Mouse (Mus musculus): ENCODE measurements around the gene Fpgs. TPM values are rescaled to one million over a fixed set of nuclear protein-coding genes. Genes with fewer than 3 reads are reported as not detected.

Fpgs gene
- 27.4 and 29.5 TPM in 2 replicates for polyA plus RNA-seq (2016; fragmentation: Nextera tagmentation; extraction: Ambion mirVana)

DNA sequence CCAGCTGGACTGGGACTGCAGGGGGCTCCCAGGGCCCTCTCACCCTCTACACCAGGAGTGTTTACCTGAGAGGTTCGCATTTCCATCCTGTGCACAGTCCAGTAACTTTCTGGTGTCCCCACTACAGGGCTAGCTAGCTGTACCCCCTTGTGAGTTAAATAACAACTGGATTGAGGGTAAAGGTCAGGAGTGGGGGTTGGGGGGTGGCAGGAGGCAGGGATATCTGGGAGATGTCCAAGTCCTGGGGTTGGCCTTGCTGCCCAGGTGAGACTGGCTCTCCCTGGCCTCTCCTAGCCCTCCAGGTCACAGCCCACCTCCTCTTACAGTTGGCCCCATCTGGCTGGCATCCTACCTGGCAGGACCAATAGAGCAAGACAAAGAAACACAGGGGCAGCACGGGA, at the start of gene Fpgs:
Gene Fpgs (minus strand): TSS at position 125 of the 401 bp plus-strand sequence.
- no peak for DNase-seq (ENCODE audit: extremely low spot score, low spot score)
- no peak within 1 kb of the TSS for H3K27ac ChIP-seq
- no peaks in the 10 kb centered on the region for H3K9me3 ChIP-seq
- H3K36me3 ChIP-seq (replicated peaks): peaks cover 72% of the 10 kb centered on the region
- H3K4me1 ChIP-seq: 0 out of 2 replicates have a peak, but pooled peaks cover 2% of the 10 kb centered on the region
- H3K27me3 ChIP-seq (ENCODE audit: poor library complexity, severe bottlenecking): no peaks in the 10 kb centered on the region
- H3K4me3 ChIP-seq: no peak within 1 kb of the TSS
- WGBS: 92% methylated on average over 2 of the region's 2 CpGs

DNA sequence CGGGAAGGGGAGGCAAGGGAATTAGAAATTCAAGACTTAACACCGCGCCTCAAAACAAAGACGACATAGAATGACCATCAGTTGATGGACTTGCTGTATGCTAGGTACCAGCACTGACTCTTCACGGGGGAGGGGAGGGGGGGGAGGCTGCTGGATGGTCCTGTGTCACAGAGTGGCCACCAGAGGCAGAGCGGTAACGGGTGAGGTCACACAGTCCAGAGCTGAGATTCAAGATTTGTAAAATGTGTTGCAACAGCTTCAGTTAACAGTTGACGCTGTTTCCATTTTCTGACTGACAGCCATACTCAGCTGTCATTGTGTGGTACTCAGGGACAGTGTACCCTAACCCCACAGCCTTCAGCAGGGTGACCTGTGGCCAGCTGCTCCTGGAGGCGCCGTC, 48.2 kb upstream of the Fpgs start:
- WGBS: 66% methylated on average over 10 of the region's 10 CpGs
- DNase-seq (ENCODE audit: extremely low spot score, low spot score): no peak
- Histone ChIP-seq H3K9me3 (no peaks in the 10 kb centered on the region), H3K36me3 (replicated peaks) (peaks cover 63% of the 10 kb centered on the region), H3K27ac (no peak overlapping the region), H3K4me3 (0 out of 2 replicates have a peak overlapping the region, but pooled peaks have one; percentile 46), H3K4me1 (peaks cover 29% of the 10 kb centered on the region), H3K27me3 (ENCODE audit: poor library complexity, severe bottlenecking) (peaks cover 18% of the 10 kb centered on the region)

DNA sequence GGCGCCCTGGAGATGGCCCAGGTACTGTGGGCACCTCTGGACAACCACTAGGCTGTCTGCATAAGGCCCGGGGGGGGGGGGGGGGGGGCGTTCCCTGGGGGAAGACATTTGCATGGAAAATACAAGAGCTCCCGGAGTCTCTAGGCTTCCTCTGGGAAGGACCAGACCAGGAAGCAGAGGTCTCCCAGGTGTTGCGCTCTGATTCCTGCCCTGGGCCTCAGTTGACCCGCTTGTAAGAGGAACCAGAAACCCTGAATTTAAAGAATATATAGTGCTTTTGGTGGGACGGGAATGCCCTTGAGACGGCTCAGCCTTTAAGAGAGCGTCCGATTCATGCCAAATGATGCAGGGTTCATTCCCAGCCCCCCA, 47.7 kb upstream of the Fpgs start:
- H3K27me3 ChIP-seq (ENCODE audit: poor library complexity, severe bottlenecking): peaks cover 18% of the 10 kb centered on the region
- no peak for DNase-seq (ENCODE audit: extremely low spot score, low spot score)
- WGBS: 23% methylated on average over 9 of the region's 10 CpGs
- H3K4me3 ChIP-seq: peak overlapping the region; percentile 46
- H3K4me1 ChIP-seq: peaks cover 26% of the 10 kb centered on the region
- H3K27ac ChIP-seq: peak overlapping the region; percentile 70
- H3K9me3 ChIP-seq: no peaks in the 10 kb centered on the region
- H3K36me3 ChIP-seq (replicated peaks): peaks cover 68% of the 10 kb centered on the region

DNA sequence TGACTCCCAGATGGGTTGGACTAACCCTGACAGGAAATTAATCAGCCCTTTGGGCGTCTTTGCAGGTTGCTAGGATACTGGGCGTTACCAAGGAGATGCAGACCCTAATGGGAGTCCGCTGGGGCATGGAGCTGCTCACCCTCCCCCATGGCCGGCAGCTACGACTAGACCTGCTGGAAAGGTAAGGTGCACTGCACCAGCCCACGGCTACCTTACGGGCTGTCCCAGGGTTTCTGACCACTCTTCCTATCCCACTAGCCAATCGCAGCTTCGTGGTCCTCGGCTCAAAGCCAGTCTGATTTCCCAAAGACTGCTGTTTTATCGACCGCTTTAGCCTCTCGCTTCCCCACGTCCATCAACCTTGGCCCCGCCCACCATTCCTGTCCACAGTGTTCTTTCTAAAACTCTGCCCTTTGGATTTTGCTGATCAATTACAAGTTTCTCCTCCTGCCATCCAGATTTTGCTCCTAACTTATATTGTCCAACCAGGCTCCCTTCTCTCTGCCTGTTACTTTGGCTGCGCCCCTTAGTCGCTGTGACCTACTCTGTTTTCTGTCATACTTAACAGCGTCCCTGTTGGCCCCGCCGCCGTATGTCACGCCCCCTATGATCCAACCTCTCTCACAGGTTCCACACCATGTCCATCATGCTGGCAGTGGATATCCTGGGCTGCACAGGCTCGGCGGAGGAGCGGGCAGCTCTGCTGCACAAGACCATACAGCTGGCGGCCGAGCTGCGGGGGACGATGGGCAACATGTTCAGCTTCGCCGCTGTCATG, 47.1 kb upstream of the Fpgs start:
- Histone ChIP-seq H3K4me3 (peak overlapping the region; percentile 46), H3K27me3 (ENCODE audit: poor library complexity, severe bottlenecking) (peaks cover 18% of the 10 kb centered on the region), H3K4me1 (peaks cover 25% of the 10 kb centered on the region), H3K27ac (peak overlapping the region; percentile 70), H3K9me3 (no peaks in the 10 kb centered on the region), H3K36me3 (replicated peaks) (peaks cover 74% of the 10 kb centered on the region)
- DNase-seq (ENCODE audit: extremely low spot score, low spot score): peak; percentile 86
- 4% methylated on average over 31 of the region's 31 CpGs for WGBS

DNA sequence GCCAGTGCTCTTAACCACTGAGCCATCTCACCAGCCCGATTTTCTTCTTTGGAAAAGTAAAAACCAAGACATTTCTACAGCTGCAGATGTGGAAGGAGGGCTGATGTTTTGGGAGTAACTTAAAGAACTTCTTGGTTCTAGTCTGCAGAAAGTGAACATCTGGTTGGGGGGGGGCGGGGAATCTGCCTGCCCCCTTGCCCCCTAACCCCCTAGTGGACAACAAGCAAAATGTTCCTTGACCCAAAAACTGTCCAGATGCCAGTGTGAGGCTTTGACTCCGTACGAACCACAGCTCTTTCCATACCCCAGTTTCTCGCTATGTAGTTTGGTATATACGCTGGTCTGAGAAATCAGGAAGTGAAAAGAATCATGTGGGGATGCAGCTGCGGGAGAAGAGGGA, 46.3 kb upstream of the Fpgs start:
- H3K36me3 ChIP-seq (replicated peaks): peaks cover 82% of the 10 kb centered on the region
- no peaks in the 10 kb centered on the region for H3K9me3 ChIP-seq
- WGBS: 79% methylated on average over 7 of the region's 7 CpGs
- no peak overlapping the region for H3K27ac ChIP-seq
- peak overlapping the region; percentile 46 for H3K4me3 ChIP-seq
- peaks cover 18% of the 10 kb centered on the region for H3K27me3 ChIP-seq (ENCODE audit: poor library complexity, severe bottlenecking)
- H3K4me1 ChIP-seq: peaks cover 25% of the 10 kb centered on the region
- DNase-seq (ENCODE audit: extremely low spot score, low spot score): no peak

DNA sequence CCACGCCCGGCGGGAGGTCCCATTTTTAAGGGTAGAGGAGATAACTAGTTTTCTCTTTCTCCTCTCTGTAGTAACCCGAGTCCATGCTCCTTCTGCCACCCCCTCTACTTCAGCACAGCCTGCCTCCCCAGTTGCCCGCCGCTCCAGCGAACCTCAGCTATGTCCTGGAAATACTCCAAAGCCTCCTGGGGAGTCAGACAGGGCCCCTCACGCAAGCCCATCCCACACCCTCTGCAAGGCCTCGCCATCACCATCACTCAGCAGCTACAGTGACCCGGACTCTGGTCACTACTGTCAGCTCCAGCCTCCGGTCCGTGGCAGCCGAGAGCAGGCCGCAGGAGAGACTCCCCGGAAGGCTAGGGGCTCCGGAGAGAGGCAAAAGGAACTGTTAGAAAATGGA, 45.1 kb upstream of the Fpgs start:
- H3K9me3 ChIP-seq: no peaks in the 10 kb centered on the region
- peaks cover 18% of the 10 kb centered on the region for H3K27me3 ChIP-seq (ENCODE audit: poor library complexity, severe bottlenecking)
- H3K4me3 ChIP-seq: no peak overlapping the region
- 93% methylated on average over 15 of the region's 16 CpGs for WGBS
- peaks cover 26% of the 10 kb centered on the region for H3K4me1 ChIP-seq
- peaks cover 82% of the 10 kb centered on the region for H3K36me3 ChIP-seq (replicated peaks)
- H3K27ac ChIP-seq: no peak overlapping the region
- DNase-seq (ENCODE audit: extremely low spot score, low spot score): no peak

DNA sequence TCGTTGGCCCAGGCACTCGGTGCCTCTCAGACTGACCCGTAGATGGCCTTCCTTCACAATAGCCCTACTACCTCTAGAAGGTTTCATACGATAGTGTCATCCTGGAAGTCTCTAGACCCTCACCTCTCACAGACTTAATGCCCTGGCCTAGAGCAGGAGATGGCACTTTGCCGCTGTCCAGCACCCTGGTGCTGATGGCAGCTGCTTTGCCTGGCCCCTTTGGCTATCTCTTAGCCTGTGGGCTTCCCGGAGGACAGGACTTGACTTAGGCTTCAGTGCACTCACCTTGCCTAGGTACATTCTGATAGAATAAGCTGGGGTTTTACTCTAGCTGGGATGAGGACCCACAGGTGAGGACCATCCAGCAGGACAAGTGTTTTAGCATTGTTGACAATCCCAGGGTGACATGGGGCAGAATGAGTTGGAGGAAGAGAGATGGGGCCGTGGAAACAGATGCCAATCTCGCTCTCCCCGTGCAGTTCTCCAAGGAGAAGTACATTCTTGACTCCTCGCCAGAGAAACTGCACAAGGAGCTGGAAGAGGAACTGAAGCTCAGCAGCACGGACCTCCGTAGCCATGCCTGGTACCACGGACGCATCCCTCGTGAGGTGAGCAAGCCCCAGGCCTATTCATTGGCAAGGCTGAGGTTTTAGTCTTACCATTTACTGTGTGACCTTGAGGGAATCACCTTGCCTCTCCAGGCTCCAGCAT, 40.5 kb upstream of the Fpgs start:
- no peak overlapping the region for H3K4me3 ChIP-seq
- H3K36me3 ChIP-seq (replicated peaks): peaks cover 55% of the 10 kb centered on the region
- no peaks in the 10 kb centered on the region for H3K9me3 ChIP-seq
- WGBS: 81% methylated on average over 15 of the region's 15 CpGs
- H3K27ac ChIP-seq: no peak overlapping the region
- peaks cover 35% of the 10 kb centered on the region for H3K4me1 ChIP-seq
- no peak for DNase-seq (ENCODE audit: extremely low spot score, low spot score)
- H3K27me3 ChIP-seq (ENCODE audit: poor library complexity, severe bottlenecking): peaks cover 44% of the 10 kb centered on the region

DNA sequence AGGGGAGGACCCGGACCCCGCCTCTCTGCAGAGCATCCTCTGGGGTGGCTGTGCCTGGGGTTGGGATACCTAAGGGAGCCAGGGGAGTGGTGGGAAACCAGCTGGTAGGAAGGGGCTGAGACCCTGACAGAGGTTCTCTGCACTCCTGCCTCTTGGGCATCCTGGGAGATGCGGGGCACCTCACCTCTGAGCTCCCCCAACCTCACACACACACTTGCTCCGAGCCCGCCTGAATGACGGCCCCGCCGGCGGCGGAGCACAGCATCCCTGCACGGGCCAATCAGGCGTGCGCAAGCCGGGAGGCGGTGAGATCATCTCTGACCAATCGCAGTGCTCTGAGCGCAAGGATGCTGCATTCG, 38.2 kb upstream of the Fpgs start:
- H3K36me3 ChIP-seq (replicated peaks): peaks cover 38% of the 10 kb centered on the region
- H3K27me3 ChIP-seq (ENCODE audit: poor library complexity, severe bottlenecking): peaks cover 51% of the 10 kb centered on the region
- 5% methylated on average over 18 of the region's 18 CpGs for WGBS
- DNase-seq (ENCODE audit: extremely low spot score, low spot score): peak; percentile 86
- H3K27ac ChIP-seq: peak overlapping the region; percentile 85
- peaks cover 41% of the 10 kb centered on the region for H3K4me1 ChIP-seq
- peak overlapping the region; percentile 70 for H3K4me3 ChIP-seq
- no peaks in the 10 kb centered on the region for H3K9me3 ChIP-seq

DNA sequence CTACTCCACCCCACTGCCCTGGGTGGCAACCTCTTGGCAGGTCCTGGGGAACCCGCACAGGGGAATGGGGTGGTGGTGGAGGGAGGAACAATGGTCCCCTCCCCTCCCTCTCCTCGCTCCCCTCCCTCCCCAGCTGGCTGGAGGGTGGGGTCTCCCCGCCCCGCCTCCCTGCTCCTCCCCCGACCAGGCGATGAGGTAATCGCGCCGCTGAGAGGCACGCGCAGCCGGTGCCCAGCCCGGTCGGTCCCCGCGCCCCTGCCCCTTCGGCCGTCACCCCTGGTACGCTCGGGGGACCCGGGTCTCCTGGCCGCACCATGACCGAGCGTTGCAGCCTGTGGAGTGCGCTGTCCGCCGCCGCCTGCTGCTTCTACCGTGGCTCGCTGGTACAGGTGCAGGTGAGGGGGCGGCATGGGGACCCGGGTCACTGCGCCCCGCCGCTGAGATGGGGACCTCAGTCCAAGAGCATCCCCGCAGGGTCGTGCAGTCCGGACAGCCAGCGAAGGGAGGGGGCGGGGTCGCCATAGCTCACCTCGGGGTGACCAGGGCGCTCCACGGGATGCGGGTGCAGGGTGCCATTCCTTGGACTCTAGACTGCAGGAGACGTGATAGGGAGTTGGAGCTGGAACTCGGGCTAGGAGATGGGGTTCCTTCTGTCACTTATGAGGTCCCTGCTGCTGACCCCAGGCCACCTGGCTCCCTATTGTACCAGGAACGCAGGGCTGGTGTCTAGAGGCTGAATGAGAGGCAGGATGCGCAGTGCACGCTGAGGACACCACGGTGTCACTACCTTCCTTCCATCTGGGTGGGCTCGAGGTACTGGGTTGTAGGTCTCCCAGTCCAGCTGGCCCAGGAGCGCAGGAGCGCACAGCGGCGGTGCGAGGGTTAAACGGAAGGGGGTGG, 37.6 kb upstream of the Fpgs start:
- 2% methylated on average over 55 of the region's 58 CpGs for WGBS
- Histone ChIP-seq H3K36me3 (replicated peaks) (peaks cover 31% of the 10 kb centered on the region), H3K27me3 (ENCODE audit: poor library complexity, severe bottlenecking) (peaks cover 51% of the 10 kb centered on the region), H3K4me3 (peak overlapping the region; percentile 70), H3K9me3 (no peaks in the 10 kb centered on the region), H3K4me1 (peaks cover 46% of the 10 kb centered on the region), H3K27ac (peak overlapping the region; percentile 85)
- DNase-seq (ENCODE audit: extremely low spot score, low spot score): peak; percentile 68

DNA sequence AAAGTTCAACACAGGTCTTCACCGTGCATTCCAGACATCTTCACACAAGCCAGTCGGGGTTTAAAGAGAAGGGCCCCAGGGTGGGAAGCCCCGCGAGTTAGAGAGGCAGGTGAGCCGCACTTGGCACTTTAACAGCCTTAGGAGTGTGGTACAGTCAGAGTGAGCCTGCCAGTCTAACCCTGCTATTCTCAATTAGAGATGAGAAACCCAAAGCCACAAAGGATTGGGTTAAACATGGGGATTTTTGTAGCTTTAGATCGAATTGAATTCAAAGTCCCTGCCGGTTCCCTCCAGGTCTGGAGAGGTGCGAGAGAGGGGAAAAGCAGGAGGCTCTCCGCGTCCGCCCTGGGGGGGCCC, 36.9 kb upstream of the Fpgs start, which contains the start of gene 6330409D20Rik:
Gene 6330409D20Rik (minus strand): TSS at position 101 of the 357 bp plus-strand sequence.
- DNase-seq (ENCODE audit: extremely low spot score, low spot score): no peak
- 6% methylated on average over 11 of the region's 11 CpGs for WGBS
- Histone ChIP-seq H3K4me1 (peaks cover 50% of the 10 kb centered on the region), H3K27ac (peak within 1 kb of the TSS; percentile 85), H3K9me3 (no peaks in the 10 kb centered on the region), H3K4me3 (peak within 1 kb of the TSS; percentile 70), H3K27me3 (ENCODE audit: poor library complexity, severe bottlenecking) (peaks cover 51% of the 10 kb centered on the region), H3K36me3 (replicated peaks) (peaks cover 25% of the 10 kb centered on the region)

DNA sequence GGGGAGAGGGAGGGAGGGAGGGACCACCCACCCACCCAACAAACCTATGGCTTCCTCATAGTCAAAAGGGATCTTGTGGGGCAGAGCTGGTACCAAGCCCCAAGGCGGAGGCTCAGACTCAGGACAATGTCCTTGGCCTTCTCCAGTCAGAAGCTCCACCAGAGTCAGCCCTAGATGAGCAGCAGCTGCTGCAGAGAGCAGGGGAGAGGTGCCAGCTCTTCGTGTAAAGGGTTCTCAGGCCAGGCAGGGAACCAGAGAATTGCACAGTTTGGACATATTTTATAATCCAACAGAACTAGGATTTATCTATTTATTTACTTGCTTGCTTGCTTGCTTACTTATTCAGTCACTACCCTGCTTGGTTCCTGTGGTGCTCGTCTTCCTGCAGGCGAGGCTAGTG, 35.4 kb upstream of the Fpgs start:
- H3K36me3 ChIP-seq (replicated peaks): peaks cover 9% of the 10 kb centered on the region; the same call in 1 of the 2 replicates
- H3K27ac ChIP-seq: no peak overlapping the region
- H3K4me1 ChIP-seq: peaks cover 59% of the 10 kb centered on the region
- peaks cover 51% of the 10 kb centered on the region for H3K27me3 ChIP-seq (ENCODE audit: poor library complexity, severe bottlenecking)
- no peak for DNase-seq (ENCODE audit: extremely low spot score, low spot score)
- H3K9me3 ChIP-seq: no peaks in the 10 kb centered on the region
- no peak overlapping the region for H3K4me3 ChIP-seq
- 79% methylated on average over 4 of the region's 4 CpGs for WGBS

DNA sequence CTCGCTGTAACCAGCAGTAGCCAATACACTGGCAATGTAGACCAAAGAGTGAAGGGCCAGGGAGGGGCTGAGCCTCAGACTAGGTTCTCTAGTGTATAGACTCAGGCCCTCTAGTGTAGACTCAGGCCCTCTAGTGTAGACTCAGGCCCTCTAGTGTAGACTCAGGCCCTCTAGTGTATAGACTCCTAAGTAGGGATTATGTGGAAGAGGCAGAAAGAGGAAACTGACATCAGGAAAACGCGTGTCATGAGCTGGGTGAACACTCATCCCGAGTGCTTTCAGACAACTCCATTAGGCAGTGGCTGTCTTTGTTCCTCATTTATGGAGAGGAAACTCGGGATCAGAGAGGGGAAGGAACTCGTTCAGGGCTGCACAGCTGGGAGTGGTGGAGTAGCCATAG, 33.1 kb upstream of the Fpgs start:
- H3K36me3 ChIP-seq (replicated peaks): peaks cover 3% of the 10 kb centered on the region; the same call in 1 of the 2 replicates
- no peak for DNase-seq (ENCODE audit: extremely low spot score, low spot score)
- peaks cover 32% of the 10 kb centered on the region for H3K27me3 ChIP-seq (ENCODE audit: poor library complexity, severe bottlenecking)
- peaks cover 61% of the 10 kb centered on the region for H3K4me1 ChIP-seq
- H3K4me3 ChIP-seq: no peak overlapping the region
- H3K27ac ChIP-seq: 0 out of 2 replicates have a peak overlapping the region, but pooled peaks have one; percentile 16
- WGBS: 50% methylated on average over 6 of the region's 6 CpGs
- H3K9me3 ChIP-seq: no peaks in the 10 kb centered on the region
